Mouse (Mus musculus) left cerebral cortex, postnatal 25 days (tissue): ENCODE measurements at regions not wholly inside any gene's neighbourhood (a gene's known extent, or its start where the extent isn't known, plus 50 kb on each side); places are given as distances from the start of the nearest gene placed in this dataset.

Experiments
- DNase-seq, 2 experiments: peaks; one replicate each; pipeline ENCODE4 v3.0.0; 2022; ENCODE audit warnings: low spot score in 2 of 2, mixed read lengths in 1 of 2
- intact Hi-C: fragments of 180-260 bp; cut with DNase I; formaldehyde crosslinking; loops from one replicate; pipeline ENCODE4 v1.15.1; 2025

GRCm38 (mm10) chr7:74224378-74224777, 210.9 kb upstream of the St8sia2 start:
- DNase-seq: no peak
- intact Hi-C loops: no loop called here

GRCm38 (mm10) chr7:74200661-74201060, 187.2 kb upstream of the St8sia2 start:
- intact Hi-C loops: no loop called here
- no peak for DNase-seq

- peak in 1 of 2 experiments; percentile 16 for DNase-seq
- intact Hi-C loops: no loop called here
These were observed 185.3 kb upstream of the St8sia2 start for GRCm38 (mm10) chr7:74198796-74199195.

- intact Hi-C loops: no loop called here
These were observed 171.2 kb upstream of the St8sia2 start for GRCm38 (mm10) chr7:74184661-74185060.

GRCm38 (mm10) chr7:74174206-74174605, 160.7 kb upstream of the St8sia2 start:
- no peak for DNase-seq
- intact Hi-C loops: no loop called here

More at GRCm38 (mm10) chr7:74184661-74185060, 171.2 kb upstream of the St8sia2 start:
- no peak for DNase-seq

GRCm38 (mm10) chr7:74173230-74173612, 159.7 kb upstream of the St8sia2 start:
- no peak for DNase-seq
- intact Hi-C loops: no loop called here

GRCm38 (mm10) chr7:74172504-74173229, 159.2 kb upstream of the St8sia2 start:
- intact Hi-C loops: no loop called here
- no peak for DNase-seq

GRCm38 (mm10) chr7:74151590-74151989, 138.1 kb upstream of the St8sia2 start:
- peak in 1 of 2 experiments; percentile 9 for DNase-seq
- intact Hi-C loops: no loop called here

- intact Hi-C loops: no loop called here
- peak; percentile 3 to 47 for DNase-seq
These were observed 129.7 kb upstream of the St8sia2 start for GRCm38 (mm10) chr7:74143236-74143635.

GRCm38 (mm10) chr7:74138169-74138568, 124.7 kb upstream of the St8sia2 start:
- intact Hi-C loops: no loop called here
- DNase-seq: no peak

- DNase-seq: peak in 1 of 2 experiments; percentile 16
- intact Hi-C loops: no loop called here
These were observed 116.8 kb upstream of the St8sia2 start for GRCm38 (mm10) chr7:74130206-74130836.

GRCm38 (mm10) chr7:74112071-74112470, 98.6 kb upstream of the St8sia2 start:
- intact Hi-C loops: loop anchor here (10.0 kb wide), 1 partner anchor 243 kb away; no protein-coding TSS in a partner anchor
- DNase-seq: no peak

- DNase-seq: peak in 1 of 2 experiments; percentile 15
- intact Hi-C loops: loop anchor here (5.0 to 10.0 kb wide), 2 partner anchors 81 to 454 kb away; no protein-coding TSS in a partner anchor
These were observed 94.9 kb upstream of the St8sia2 start for GRCm38 (mm10) chr7:74108347-74108746.

GRCm38 (mm10) chr7:74107176-74107928, 93.9 kb upstream of the St8sia2 start:
- intact Hi-C loops: loop anchor here (5.0 to 10.0 kb wide), 2 partner anchors 80 to 453 kb away; no protein-coding TSS in a partner anchor
- no peak for DNase-seq

- intact Hi-C loops: no loop called here
These were observed 78.0 kb upstream of the St8sia2 start for GRCm38 (mm10) chr7:74091402-74092025.

GRCm38 (mm10) chr7:74080846-74081235, 67.4 kb upstream of the St8sia2 start:
- no peak for DNase-seq
- intact Hi-C loops: no loop called here

More at GRCm38 (mm10) chr7:74091402-74092025, 78.0 kb upstream of the St8sia2 start:
- DNase-seq: peak in 1 of 2 experiments; percentile 14

GRCm38 (mm10) chr7:74080079-74080845, 66.8 kb upstream of the St8sia2 start:
- DNase-seq: no peak
- intact Hi-C loops: no loop called here

- no peak for DNase-seq
- intact Hi-C loops: no loop called here
These were observed 59.1 kb upstream of the St8sia2 start for GRCm38 (mm10) chr7:74072632-74073031.

- no peak for DNase-seq
- intact Hi-C loops: no loop called here
These were observed 57.3 kb upstream of the St8sia2 start for GRCm38 (mm10) chr7:74070836-74071235.
